Mouse (Mus musculus) Muller cell, postnatal 12 days (primary cell): ENCODE results near the gene Calhm1.
A peak's percentile ranks its signal among the peaks of the same experiment; 100 is the strongest.

Source experiments
- DNase-seq: peaks from one replicate; pipeline ENCODE4 v3.0.0-alpha.2; 2015; ENCODE audit errors: inconsistent ontology term

Calhm1 gene

DNA sequence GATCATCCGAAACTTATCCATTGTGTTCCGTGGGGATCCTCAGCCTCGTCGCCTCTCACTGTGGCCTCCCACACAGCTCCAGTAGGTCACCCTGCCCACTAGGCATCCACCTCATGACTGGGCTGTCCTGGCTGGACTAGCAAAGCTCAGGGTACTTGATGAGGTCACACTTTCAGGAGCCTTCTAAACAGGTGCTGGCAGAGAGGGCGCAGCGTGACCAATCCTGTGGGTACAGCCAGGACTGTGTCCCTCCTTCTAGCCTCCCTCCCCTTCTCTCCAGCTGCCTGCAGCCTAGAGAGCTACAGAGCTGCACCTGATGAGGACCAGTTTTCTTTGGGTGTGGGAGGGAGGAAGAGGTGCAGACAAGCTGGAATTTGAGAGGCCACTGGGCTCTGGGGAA is at the start of gene Calhm1:
TSS of gene Calhm1 (minus strand) at position 101 of the 400 bp plus-strand sequence.
- DNase-seq, result no peak

DNA sequence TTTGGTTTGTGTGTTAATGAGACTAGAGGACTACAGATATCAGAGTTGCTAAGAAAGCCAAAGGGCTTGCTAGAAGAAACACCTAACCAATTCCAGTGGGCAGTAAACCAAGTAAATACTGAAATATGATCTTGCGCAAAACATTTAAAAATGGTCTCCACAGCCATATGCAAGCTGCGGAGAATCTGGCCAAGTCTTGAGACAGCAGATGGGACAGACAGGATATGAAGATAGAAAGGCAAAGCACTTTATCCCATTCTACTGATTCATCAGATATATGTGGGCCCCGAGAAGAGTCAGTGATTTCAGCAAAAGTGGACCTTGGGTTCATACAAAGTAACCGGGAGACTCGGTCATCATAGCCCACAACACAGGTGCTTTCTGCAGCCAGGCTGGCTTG is 48.1 kb upstream of the Calhm1 start:
- DNase-seq, result no peak

DNA sequence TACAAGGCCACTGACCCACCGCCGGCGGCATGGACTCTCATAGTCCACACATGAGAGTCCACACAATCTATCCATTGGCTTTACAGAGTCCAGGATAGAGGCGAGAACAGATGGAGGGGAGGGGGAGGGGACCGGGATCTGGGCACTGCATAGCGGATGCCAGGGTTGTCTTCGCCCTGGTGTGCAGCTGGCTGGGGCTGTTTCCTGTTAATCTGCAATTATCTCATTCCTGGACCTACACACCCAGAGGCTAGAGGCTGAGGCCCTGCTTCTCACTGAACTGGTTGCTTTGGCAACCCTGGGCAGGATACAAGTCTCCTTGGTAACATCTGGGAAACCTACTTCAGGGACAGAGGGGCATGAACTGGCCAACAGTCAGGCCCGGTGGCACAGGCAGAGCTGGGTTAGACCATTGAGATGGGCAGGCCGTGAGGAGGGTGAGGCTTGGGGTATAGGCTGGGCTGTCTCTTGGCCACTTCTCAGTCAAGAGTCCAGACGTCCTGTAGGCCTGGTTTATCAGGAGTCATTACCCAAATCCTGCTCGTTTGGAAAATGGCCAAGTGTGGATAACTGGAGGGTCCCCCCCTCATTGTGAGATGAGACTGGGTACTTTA is 44.6 kb upstream of the Calhm1 start:
- no peak for DNase-seq

- no peak for DNase-seq
Measured at GRCm38 (mm10) chr19:47186514-47187275, 42.6 kb upstream of the Calhm1 start.

- no peak for DNase-seq
Measured at GRCm38 (mm10) chr19:47184736-47185135, 40.7 kb upstream of the Calhm1 start.

DNA sequence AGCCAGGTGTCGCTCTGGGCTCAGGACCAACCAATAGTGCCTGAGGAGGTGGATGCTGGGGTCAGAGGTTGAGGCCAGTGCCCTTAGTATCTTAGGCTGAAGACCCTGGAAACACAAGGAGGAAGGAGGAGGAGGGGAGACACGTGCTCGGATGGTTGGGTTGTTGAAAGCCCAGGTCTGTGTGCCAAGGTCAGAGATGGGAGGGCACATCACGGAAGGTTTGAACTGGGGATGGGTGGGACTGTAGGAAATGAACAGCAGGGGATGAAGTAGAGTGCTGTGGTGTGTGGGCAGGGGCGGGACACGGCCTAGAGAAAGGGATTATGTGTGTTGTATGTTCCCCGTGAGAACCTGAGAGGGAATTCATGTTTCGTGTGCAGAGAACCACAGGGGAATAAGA is 40.2 kb upstream of the Calhm1 start:
- DNase-seq, result no peak

DNA sequence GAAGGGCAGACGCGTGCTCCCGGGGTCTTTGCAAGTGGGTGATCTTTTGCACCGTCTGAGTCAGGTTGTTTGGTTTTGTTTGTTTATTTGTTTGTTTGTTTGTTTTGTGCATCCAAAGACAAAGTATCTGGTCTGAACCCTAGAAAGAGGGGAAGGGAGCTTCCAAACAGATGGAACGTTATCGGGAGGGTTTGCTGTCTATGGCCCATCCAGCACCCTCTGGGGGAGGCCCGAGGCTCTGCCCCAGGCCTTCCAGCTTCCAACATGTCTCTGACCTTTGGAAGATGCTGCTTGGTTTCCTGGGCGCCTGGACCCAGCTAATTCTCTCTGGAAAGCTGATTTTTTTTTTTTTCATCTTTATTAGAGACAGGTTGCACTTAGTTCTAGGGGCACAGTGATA is 36.0 kb upstream of the Calhm1 start:
- no peak for DNase-seq

DNA sequence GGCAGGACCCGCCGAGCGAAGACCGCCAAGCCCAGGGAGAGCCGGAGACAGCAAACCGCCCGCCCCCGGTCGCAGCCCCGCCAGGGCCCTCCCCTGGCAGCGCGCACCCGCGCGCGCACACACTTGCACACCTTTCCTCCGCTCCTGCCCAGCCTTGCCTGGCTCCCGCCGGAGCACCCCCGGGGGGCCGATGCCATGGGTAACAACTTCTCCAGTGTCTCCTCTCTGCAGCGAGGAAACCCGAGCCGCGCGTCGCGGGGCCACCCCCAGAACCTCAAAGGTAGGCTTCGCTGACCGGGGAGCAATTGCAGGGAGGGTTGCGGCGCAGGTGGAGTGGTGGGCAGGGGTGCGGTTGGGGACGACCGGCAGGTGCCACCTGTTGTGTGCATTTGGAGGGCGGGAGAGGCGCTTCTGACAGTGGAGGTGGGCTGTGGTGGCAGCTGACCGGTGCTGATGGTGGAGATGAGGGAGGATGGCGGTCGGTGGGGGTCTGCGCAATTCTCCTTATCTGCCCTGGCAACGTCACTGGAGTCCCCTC is 35.3 kb upstream of the Calhm1 start:
- peak; percentile 14 for DNase-seq

- peak; percentile 52 for DNase-seq
Measured at GRCm38 (mm10) chr19:47178431-47179271, 34.6 kb upstream of the Calhm1 start, which contains the start of gene Neurl1a. Gene Neurl1a (plus strand): TSS chr19:47178820.

- no peak for DNase-seq
Measured at GRCm38 (mm10) chr19:47178001-47178400, 33.9 kb upstream of the Calhm1 start.

GRCm38 (mm10) chr19:47176916-47177505 is 33.0 kb upstream of the Calhm1 start:
- peak; percentile 40 for DNase-seq

GRCm38 (mm10) chr19:47175472-47175871 is 31.4 kb upstream of the Calhm1 start:
- DNase-seq, result no peak

DNA sequence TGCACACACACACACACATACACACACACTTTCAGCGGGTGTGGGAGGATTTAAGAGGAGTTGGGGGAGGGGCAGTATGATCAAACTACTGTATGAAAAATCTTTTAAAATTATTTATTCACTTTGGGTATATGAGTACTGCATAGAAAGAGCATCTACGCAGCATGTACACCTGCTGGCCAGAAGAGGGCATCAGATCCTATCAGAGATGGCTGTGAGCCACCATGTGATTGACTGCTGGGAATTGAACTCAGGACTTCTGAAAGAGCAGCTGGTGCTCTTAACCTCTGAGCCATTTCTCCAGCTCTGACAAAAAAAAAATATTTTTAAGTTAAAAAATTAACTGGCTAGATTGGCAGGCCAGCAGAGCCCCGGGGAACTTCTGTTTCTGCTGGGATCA is 30.5 kb upstream of the Calhm1 start:
- no peak for DNase-seq

- peak; percentile 69 for DNase-seq
Measured at GRCm38 (mm10) chr19:47168793-47169412, 24.8 kb upstream of the Calhm1 start.

DNA sequence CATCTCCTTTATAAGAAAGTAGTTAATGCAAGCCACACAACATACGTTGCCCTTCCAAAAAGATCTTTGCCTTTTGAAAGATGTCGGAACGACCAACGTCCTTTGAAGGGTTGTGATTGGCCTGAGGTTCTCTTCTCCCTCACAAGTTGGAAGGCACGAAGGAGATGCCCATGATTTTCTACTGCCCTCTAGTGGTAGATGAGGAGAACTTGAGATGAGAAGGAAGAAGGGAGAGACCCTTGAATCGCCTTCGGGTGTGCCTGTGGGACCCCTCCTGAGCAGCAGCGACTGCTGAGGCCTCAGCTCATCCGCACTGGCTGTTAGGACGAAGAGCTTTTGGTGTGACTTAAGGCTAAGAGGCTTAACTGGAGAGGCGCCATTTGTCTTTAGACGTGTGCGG is 24.2 kb upstream of the Calhm1 start:
- peak; percentile 76 for DNase-seq

GRCm38 (mm10) chr19:47167617-47168214 is 23.7 kb upstream of the Calhm1 start:
- DNase-seq, result no peak

DNA sequence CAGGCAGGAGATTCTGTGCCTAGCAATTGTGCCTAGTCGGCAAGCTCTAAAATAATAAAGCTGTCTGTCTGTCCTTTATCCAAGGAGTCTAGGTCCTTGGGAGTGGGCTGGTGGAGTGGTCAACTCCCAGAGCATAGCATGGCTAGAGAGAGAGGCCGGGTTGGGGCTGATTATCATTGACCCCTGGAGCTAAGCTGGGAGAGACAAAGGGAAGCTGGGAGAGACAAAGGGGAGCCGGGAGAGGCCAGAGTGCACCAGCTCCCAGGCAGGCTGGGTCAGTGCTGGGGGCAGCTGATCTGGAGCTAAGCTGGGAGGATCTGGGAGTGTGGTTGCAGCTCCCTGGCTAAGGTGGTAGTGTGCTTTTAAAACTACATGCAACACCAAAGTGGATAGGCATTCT is 22.7 kb upstream of the Calhm1 start:
- DNase-seq, result no peak

DNA sequence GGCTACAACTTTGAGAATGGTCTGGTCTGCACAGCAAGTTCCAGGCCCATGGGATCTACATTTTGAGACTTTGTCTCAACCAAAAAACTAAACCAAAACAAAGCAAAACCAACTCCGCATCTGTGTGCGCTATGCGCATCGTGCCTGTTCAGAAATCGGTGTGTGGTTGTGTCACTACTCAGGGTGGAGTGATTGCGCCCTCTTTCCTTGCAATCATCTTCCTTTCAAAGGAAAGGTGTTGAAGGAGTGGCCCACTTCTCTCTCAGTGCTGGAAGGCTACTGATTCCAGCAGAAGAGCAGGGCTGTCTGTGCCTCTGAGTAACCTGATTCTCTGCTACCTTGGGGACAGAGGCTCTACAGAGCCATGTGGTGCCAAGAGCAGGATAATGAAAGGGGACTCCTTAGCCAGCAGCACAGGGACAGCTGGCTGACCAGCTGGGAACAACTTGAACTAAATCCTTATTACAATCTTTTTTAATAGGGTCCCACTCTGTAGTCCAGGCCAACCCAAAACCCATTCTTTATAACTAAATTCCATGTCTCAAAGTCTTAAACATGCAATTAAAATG is 19.2 kb upstream of the Calhm1 start:
- DNase-seq, result no peak

DNA sequence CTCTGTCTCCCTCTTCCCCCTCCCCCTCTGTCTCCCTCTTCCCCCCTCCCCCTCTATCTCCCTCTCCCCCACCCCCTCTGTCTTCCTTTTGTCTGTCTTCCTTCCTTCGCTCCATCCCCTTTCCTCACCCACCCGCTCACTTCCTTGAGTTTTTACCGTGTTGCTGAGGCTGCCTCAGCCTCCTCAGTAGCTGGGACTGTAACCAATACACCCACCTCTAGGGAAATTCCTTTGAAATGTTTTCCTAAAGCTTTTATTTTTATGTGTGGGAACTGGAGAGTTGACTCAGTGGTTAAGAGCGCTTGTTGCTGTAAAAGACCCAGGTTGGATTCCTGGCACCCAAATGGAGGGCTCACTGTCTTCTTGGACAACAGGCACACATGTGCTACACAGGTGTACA is 17.6 kb upstream of the Calhm1 start:
- no peak for DNase-seq

DNA sequence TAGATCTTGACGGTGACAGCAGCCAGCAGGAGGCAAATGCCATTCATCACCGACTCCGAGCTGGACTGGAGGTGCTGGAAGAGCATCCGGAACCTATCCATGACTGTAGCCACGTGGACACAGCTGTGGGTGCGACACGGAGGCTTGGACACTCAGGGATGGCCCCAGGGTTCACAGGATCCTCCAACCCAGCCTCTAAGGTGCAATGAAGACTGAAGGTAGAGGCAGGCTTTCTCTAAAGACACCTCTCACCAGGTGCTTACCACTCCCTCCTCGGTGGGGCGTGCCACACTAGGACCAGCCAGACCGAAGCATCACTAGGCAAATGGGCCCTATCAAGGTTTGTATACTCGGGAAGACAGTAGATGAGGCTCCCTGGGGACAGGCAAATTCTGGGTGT is 13.6 kb upstream of the Calhm1 start, which contains the start of gene Calhm3:
TSS of gene Calhm3 (minus strand) at position 101 of the 400 bp plus-strand sequence.
- DNase-seq, result no peak
